Mouse (Mus musculus): ENCODE measurements around the gene Taf6l. TPM values are rescaled to one million over a fixed set of nuclear protein-coding genes. Genes with fewer than 3 reads are reported as not detected.

Gene Taf6l
- 1 to 10 TPM; 4.4 to 6.9 (median 5.9) TPM for polyA plus RNA-seq (2017; shearing (Covaris generic))

DNA sequence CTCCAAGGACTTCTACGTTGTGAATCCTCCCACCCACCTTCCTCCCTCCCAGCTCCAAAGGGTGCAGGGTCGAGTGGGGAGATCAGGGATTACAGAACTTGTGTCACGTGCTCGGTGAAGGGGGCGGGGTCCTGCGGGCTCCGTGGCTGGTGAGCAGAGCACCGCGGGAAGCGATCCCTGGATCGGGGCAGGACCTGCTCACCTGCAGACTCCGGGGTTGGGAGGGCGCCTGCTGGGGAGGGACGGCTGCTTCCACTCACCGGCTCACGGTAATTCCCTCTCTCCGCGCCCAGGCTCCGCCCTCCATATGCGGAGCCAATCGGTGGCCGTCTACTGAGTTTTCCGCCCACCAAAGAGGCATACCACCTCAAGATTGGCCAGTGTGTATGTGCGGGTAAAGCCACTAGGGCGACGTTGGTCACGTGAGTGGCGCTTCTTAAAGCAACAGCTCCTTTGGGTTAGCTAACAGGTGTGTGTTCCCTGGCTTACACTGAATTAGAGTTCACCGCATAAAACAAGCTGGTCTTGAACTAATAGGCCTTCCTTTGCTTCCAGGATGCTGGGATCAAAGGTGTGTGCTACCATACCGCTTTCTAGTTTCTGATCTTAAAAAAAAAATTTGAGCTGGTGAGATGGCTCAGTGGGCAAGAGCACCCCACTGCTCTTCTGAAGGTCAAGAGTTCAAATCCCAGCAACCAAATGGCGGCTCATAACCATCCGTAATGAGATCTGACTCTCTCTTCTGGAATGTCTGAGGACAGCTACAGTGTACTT is at the start of gene Taf6l:
Taf6l (minus strand) TSS at position 410 of the 774 bp plus-strand sequence.
- ATAC-seq: peak; percentile 100

DNA sequence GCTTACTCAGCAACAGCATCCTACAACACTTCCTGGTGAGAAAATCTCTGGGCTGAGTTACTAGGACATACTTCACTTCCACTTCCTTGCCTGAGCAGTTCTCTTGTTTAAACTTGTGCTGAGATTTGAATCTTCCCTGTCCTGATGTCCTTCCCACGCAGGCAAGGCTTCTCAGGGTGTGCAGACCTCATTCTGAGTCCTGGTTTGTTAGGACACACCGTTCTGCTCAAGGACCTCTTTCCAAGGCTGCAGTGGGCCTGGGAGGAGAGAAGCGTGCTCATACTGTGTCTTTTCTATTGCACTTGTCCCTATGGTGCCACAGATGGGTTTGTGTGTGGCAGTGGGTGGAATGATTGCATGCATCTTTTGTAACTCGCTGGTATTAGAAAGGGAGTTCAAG is 46.8 kb upstream of the Taf6l start:
- ATAC-seq: no peak

DNA sequence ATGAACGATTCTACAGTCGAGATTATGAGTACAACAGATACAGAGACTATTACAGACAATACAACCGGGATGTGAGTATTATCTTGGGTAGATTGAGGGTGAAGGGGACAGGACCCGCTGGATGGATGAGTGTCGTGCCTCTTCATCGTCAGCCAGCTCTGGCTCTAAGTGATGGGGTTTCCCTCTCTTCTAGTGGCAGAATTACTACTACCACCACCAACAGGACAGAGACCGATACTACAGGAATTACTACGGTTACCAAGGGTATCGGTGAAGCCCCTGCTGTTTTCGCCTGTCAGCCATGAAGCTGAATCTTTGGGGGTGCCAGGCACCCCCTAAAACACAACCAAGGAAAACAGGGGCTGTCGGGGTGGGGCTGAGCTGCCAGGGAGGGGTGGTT is 45.0 kb upstream of the Taf6l start:
- ATAC-seq: no peak

DNA sequence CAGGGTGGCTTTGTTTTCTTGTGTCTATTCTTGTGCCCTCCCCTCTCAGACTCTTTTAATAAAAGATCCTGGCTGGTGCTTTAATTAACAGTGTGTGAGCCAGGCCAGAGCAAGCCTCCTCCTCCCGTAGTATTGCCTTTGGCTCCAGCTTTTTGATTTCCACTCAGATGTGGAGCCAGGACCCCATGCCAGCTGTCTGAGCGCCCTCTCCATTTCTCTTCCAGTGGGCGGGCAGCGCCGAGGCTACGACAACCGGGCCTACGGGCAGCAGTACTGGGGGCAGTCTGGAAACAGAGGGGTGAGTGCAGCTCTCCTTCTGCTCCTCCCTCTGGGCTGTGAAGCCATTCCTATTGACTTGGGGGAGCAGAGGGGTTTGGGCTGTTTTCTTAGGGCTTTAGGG is 44.4 kb upstream of the Taf6l start:
- ATAC-seq: no peak

DNA sequence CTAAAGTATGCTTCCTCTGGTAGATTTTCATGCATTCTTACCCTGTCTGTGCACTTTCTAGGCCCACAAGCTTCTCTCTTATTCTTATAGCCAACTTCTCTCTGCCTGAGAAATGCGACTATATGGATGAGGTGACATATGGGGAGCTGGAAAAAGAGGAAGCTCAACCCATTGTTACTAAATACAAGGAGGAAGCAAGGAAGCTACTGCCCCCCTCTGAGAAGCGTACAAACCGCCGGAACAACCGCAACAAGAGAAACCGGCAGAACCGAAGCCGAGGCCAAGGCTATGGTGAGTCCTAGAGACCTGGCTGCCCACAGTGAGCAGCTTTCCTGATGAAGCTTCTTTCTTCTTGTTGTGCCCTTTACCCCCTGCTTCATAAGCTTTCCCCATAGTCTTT is 43.4 kb upstream of the Taf6l start, which contains the start of gene AC129217.1:
AC129217.1 (plus strand) TSS at position 114 of the 400 bp plus-strand sequence.
- ATAC-seq: no peak

DNA sequence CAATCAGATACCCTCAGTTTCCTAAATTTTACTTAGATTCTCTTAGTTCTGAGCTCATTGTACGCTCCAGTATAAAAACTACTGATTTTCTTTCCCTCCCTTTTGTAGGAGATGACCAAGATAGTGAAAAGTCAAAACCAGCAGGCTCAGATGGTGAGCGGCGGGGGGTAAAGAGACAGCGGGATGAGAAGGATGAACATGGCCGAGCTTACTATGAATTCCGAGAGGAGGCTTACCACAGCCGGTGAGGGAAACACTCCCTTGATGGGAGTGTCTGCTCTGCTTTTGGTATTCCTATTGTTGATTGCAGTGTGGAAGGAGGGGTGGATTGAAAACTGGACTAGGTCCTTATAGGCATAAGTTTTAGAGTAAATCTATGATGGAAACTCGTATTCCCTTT is 36.5 kb upstream of the Taf6l start:
- no peak for ATAC-seq

DNA sequence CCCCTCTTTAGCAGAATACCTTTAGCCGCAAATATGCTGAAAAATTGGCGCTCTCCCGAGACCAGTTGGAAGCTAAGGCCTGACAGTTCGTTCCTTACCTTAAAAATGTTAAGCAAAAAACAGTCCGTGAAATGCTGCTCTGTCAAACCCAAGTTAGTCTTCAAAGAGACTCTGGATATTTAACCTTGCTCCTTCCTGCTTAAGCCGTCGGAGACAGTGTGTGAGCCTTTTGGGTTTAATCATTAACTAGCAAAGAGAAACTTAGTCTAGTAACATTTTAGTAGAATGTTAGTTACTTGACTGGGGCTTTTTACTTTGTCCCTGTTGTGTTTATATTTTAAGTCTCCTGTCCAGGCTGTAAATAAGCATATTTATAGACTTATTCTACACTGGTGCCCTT is 34.9 kb upstream of the Taf6l start:
- no peak for ATAC-seq

DNA sequence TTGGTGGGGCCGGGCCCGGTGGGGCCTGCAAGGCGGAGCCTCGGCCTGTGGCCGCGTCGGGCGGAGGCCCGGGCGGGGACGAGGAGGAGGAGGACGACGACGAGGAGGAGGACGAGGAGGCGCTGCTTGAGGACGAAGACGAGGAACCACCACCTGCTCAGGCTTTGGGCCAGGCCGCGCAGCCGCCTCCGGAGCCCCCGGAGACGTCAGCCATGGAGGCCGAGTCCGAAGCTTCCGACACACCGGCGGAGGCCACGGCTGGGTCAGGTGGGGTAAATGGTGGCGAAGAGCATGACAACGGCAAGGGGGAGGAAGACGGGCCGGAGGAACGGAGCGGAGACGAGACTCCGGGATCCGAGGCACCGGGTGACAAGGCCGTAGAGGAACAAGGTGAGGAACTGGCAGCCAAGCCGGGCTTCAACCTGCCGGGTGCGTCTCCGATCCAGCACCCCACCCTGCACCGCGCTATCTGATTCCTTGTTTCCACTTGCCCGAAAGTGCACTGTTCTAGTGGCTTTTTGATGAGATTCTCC is 34.3 kb upstream of the Taf6l start:
- ATAC-seq: peak; percentile 0

DNA sequence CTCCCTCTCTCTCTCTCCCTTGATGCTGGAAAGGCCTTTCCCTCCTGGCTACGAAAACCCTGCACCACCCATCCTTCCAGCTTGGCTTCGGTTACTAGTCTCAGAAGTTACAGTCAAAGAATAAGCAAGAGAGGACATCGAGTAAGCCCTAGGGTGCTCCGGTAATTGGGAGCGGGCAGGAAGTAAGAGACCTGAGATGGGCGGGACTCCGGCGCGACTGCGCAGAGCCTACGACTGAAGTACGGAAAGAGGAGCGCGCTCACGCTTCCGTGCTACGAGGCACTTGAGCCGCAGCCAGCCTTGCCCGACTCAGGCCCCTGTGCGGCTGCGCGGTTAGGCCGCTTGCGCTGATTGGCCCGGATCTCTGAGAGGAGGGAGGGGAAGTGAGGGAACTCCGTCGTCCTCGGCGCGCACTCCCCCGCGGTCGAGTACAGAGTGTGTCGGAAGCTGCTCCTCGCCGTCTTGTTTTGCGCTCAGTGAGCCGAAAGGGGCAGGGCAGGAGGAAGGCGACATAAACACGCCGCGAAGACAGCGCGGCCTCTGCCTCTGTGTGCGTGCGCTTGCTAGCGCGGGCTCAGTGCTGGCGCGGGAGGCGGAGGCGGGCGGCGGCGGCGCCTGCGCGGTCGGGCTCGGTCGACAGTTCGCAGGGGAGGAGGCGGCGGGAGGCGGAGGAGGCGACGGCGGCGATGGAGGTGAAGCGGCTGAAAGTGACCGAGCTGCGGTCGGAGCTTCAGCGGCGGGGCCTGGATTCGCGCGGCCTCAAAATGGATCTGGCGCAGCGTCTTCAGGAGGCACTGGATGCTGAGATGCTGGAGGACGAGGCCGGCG is 33.6 kb upstream of the Taf6l start, which contains the start of gene Hnrnpul2:
Hnrnpul2 (plus strand) TSS at position 415 of the 828 bp plus-strand sequence.
- ATAC-seq: peak; percentile 82

DNA sequence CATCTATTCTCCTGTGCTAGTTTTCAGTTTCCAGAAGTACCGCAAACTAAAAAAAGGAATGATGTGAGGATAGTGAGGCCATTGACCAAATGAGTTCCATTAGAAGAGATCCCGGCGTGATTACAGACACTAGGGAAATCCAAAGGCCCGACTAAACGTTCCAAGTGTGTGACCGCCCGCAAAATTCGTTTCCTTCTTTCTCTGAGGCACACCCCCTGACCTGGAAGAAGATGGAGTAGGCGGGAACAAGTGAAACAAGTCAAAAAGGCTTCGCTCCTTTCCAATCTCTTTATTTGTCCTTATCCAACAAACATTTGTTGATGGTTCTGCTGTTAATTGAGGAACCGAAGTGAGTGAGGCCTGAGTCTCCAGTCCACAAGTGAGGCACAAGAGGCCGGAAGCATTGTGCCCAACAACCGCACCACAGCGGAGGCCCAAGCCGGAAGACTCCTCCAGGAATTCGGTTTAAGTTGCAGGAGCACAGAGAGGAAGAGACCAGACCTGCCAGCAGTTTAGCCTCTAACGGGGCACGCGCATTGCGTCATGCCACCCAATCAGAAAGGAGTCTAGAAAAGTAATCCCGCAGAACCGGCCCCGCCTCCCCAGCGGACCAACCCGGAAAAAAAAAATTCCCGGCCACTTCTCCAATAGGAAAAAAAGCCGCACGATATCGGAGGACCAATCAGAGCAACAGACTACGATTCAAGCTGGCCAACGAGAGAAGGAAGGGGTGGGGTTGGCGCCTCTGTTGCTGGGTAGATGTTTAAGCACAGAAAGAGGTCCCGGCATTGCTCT is 32.8 kb upstream of the Taf6l start, which contains the start of gene Ttc9c:
Ttc9c (minus strand) TSS at position 533 of the 795 bp plus-strand sequence.
- peak; percentile 68 for ATAC-seq

DNA sequence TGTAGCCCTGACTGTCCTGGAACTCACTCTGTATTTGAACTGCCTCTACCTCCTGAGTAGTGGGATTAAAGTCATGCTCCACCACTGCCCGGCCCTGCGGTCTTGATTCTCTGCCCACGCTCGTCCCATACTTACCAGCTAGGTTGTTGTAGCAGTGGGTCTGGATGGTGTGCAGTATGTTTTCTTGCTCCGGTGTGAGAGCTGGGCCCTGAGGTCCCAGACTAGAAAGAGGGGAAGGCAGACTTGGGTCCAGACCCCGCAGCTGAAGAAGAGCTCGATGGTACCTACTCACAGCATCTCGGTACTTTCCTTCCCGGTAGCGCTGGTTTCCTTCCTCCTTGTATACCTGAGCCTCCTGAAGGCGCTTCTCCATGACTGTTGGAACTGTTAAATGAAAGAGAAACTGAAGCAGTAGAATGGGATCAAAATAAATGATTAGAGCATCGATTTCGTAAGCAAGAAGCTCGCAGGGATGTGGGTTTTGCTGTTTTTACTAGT is 32.1 kb upstream of the Taf6l start:
- no peak for ATAC-seq

DNA sequence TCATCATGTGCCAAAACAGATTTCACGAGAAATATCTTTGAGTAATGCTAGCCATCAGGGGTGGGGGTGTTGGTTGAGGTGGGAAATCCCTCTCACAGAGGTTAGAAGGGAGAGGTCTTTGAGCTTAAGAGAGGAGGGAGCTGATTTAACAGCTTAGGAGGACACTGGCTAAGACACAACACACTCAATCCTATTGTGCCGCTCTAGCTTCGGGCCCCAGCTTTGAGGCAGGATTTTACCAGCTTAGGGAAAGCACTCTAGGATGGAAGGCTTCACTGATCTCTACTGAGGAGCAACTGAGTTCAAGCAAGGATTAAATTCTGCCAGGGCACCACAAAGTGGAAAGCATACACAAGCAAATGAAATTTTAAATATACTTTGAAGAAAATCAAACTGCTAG is 30.8 kb upstream of the Taf6l start:
- ATAC-seq: no peak

DNA sequence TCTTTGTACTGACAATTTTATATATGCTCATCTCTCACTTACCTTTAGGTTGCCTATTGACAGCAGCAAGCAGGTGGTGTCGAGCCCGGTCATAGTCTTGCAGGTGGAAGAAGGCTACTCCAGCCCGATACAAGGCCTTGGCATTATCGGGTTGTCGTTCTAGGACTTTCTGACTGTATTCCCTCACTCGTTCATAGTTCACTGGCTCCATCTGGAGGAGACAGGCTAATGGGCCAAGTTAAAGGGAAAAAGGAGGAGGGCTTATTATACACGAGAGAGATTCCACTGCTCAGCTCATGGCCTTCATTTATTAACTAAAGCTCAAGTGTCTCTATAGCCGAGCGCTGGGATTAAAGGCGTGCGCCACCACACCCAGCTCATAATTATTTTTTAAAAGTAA is 29.6 kb upstream of the Taf6l start:
- ATAC-seq: no peak

DNA sequence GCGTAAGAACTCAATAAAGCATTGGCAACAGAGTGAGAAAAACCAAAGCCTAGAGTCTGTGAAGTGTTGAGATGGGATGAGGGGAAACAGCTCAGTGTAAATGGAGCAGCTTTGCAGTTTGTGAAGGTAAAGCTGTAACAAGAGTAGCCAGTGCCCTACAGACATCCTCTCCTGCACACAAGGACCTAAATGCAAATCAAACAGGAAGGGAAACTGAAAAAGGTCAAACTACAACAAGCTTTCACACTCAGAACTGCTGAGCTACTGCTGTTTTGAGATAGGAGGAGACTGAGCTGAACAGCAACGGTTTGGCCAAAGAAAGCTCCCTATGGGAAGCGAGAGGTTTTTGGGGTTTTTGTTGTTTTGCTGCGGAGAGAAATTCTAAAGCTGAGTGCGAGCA is 20.6 kb upstream of the Taf6l start:
- no peak for ATAC-seq

DNA sequence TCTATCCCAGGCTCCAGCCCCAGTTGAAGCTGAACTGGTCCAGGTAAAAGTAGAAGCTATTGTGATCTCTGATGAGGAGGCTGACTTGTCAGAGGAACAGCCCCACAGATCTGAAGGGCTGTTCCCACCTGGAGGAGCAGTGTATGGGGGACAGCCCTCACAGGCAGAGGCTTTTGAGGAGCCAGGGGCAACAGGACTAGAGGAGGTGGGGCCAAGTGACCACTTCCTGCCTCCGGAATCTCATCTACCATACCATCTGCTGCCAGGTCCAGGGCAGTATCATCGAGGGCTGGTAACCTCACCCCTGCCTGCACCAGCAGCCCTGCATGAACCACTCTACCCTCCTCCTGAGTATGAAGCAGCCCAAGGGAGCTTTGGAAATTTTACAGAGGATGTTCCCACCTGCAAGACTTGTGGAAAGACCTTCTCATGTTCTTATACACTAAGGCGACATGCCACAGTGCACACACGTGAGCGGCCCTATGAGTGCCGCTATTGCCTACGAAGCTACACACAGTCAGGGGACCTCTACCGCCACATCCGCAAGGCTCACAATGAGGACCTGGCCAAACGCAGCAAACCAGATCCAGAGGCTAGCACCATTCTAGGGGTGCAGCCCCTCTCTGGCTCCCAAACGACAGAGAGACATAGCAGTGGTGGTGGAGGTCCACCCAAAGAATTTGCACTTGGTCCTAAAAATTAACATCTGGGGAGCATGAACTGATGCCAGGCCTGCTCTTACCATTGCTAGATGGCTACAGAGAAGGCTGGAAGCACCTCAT is 17.9 kb upstream of the Taf6l start:
- ATAC-seq: no peak

DNA sequence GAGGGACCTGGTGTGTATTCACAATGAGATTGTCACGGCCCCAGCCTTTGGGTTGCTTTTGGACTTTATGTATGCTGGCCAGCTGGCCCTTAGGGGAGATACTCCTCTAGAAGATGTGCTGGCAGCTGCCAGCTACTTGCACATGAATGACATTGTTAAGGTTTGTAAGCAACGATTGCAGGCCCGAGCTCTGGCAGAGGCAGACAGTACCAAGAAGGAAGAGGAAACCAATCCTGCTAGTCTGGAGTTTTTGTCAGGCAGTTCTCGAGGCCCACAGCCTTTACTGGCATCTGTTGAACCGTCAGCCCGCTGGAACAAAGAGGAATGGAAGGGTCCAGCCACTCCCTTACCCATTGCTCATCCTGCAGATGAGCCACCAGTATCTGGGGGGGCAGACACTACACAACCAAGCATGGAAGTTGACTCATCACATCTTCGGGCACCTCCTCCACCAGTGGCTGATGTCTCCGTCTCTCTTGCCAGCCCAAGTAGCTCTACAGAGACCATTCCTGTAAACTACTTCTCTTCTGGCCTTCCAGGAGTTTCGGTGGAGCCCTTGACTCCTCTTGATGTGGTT is 17.1 kb upstream of the Taf6l start:
- no peak for ATAC-seq

DNA sequence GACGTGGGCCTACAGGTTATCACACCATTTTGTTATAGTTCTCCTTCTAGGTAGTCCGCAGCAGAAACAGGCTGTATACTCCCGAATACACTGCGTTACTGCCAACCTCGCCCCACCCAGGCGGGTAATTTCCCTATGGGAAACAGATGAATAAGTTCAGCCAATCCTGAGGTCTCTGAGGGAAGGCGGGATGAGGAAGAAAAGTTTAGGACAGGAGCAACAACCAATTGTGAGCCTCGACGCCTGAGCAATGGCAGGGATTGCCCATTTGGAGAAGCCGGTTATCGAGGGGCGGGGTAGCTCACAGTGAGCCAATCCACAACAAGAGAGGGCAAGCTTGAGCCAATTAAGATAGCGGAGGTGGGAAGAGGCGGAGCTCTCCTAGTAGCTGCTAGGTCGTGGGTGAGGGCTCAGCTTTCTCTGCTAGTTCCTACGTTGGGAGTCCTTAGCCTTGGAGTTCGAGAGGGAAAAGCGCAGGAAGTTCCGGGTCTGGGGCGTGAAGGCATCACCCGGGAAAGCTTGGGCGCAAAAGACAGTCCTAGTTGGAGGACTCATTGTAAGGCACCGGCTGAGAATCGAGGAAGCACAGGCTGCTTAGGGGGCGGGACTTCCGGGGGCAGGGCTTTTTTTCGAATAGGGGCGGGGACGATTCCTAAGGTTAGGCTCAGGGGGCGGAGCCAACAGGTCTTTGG is 16.1 kb upstream of the Taf6l start, which contains the start of gene Zbtb3:
Zbtb3 (plus strand) TSS at position 426 of the 692 bp plus-strand sequence.
- ATAC-seq: peak; percentile 90

DNA sequence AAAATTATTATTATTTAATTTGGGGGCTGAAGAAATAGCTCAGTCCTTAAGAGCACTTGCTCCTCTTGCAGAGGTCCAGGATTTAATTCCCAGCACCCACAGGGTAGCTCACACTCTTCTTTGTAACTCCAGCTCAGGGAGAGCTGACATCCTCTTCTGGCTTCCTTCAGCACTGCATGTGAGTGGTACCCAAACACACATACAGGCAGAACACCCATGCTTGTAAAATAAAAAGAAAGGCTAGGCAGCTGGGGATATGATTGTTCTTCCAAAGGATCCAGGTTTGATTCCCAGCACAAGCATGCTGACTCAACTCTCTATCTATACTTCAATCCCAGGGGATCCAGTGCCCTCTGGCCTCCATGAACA is 12.7 kb upstream of the Taf6l start:
- no peak for ATAC-seq

DNA sequence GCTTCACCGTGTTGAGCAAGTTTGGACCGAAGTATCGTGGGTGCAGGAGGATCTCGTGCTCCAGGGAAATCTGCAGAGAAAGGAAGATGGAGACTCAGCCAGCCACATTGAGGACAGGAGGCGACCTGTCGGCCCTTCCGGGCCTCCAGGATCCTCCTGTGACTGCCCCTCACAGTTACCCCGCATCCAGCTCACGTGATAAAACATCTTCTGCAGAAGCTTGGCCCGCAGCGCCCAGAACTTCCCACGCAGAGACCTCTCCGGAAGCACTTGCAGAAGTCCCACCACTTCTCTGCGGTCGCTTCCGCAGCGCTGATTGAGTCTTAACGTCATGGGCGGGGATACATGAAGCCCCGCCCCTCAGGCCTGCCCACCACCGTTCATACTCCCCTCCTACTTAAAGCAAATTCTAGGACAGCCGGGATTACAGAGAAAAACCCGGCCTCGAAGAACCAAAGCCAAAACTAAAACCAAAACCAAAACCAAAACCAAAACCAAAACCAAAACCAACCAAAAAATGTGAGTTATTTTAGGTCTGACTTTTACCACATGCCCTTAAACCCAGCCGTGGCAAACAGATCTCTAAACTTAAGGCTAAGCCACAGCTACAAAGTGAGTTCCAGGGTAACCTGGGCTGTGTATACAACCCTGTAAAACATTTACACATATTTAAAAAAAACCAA is 12.2 kb upstream of the Taf6l start, which contains the start of gene Polr2g:
Polr2g (minus strand) TSS at position 314 of the 683 bp plus-strand sequence.
- ATAC-seq: peak; percentile 68

DNA sequence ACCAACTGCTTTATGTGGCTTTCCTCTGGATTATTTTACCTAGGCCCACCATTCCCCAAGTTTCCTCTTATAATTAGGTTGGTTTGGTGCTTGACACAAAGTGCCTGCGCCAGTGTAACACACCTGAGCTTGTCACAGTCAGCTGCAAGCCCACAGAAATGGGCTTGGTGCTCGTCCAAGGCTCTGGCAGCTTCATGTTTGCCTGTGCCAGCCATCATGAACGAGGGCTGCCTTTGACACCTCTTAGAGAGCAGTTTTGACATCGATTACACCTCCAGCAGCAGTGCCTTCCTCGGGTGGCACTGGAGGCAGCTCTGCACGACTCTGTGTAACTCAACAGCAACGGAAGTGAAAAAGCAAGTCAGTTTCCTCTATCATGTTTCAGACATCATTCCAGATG is 4.0 kb upstream of the Taf6l start:
- ATAC-seq: no peak
